Mouse (Mus musculus) MEL (cell line): ENCODE data around the gene Fth1.

Experiments used
- CTCF ChIP-seq, 3 experiments: IDR thresholded peaks in 2 of 3; conservative IDR thresholded peaks in 1 of 3; 2 replicates each; pipeline ENCODE4 v1.5.1; 2011 to 2012; ENCODE audit warnings: low read length in 3 of 3, low read depth in 2 of 3, mild to moderate bottlenecking in 2 of 3, improper control_type of control experiment in 1 of 3, inconsistent platforms in 1 of 3, mixed read lengths in 1 of 3, moderate library complexity in 1 of 3; ENCODE audit not compliant: control insufficient read depth in 1 of 3, insufficient read depth in 1 of 3, poor library complexity in 1 of 3, severe bottlenecking in 1 of 3
- EP300 ChIP-seq, 2 experiments: IDR thresholded peaks; 2 replicates each; pipeline ENCODE4 v1.6.1; 2011; ENCODE audit warnings: improper control_type of control experiment in 2 of 2, low read length in 2 of 2, low read depth in 1 of 2, mild to moderate bottlenecking in 1 of 2

DNA sequence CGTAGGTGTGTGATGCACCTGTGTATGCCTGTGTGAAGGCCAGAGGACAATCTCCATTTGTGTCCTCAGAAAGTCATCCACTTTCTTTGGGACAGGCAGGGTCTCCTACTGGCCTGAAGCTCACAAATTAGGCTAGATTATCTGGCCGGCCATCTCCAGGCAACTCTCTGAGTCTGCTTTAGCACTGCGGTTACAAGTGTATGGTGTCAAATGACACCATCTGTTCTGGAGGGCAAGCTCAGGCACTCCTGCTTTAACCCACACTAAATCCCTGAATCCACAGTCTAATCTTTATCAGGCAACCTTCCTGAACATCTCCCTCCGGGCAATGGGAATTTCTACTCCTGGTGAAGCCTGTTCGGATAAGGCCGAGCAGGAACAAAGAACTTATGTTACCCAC, 6.8 kb downstream of the Fth1 start:
- TF ChIP-seq CTCF (IDR thresholded peaks at IDR 0.05 in 2 of 3, conservative IDR thresholded peaks at IDR 0.05 in 1 of 3; ENCODE audit: control insufficient read depth in 1 of 3, insufficient read depth in 1 of 3, low read depth in 2 of 3, low read length in 3 of 3, poor library complexity in 1 of 3, severe bottlenecking in 1 of 3) (no peak), EP300 (IDR thresholded peaks at IDR 0.05; ENCODE audit: low read depth in 1 of 2, low read length in 2 of 2) (no peak)
